Mouse (Mus musculus) olfactory bulb, adult 2 months (tissue): ENCODE data around the gene Adh6b.

ENCODE experiments used
- CTCF ChIP-seq: fragments of 200-500 bp; IDR thresholded peaks from 2 replicates; pipeline ENCODE4 v1.5.1; 2012; ENCODE audit warnings: low read depth, mild to moderate bottlenecking, low read length, moderate library complexity; ENCODE audit not compliant: insufficient read depth
- POLR2A ChIP-seq: fragments of 200-500 bp; IDR thresholded peaks from 2 replicates; pipeline ENCODE4 v1.6.1; 2012; ENCODE audit warnings: mild to moderate bottlenecking, low read depth, low read length, moderate library complexity; ENCODE audit not compliant: insufficient read depth

GRCm38 (mm10) chr3:138405840-138406239 lies 64.3 kb downstream of the Adh6b start:
- no peak for TF ChIP-seq CTCF
- TF ChIP-seq POLR2A: no peak
